Mouse (Mus musculus) embryo, embryonic 9.5 days (tissue): Measurements from ENCODE around the gene Ggt6.
A peak's percentile ranks its signal among the peaks of the same experiment; 100 is the strongest.

Experiments
- DNase-seq: peaks from one replicate; pipeline ENCODE4 v3.0.0-alpha.2; 2017; ENCODE audit errors: extremely low spot score

Gene Ggt6

GRCm38 (mm10) chr11:72434963-72435693 is at the start of gene Ggt6:
Gene Ggt6, plus strand, starts transcription at chr11:72435526.
- DNase-seq = no peak

- DNase-seq = no peak
Observed at GRCm38 (mm10) chr11:72388113-72388529, 47.2 kb upstream of the Ggt6 start.

GRCm38 (mm10) chr11:72389407-72390142 is 45.8 kb upstream of the Ggt6 start:
- no peak for DNase-seq

- no peak for DNase-seq
Observed at GRCm38 (mm10) chr11:72391181-72391580, 44.1 kb upstream of the Ggt6 start.

GRCm38 (mm10) chr11:72393243-72393642 is 42.1 kb upstream of the Ggt6 start:
- DNase-seq = no peak

GRCm38 (mm10) chr11:72393669-72394068 is 41.7 kb upstream of the Ggt6 start:
- DNase-seq = no peak

GRCm38 (mm10) chr11:72394694-72395093 is 40.6 kb upstream of the Ggt6 start:
- DNase-seq = no peak

GRCm38 (mm10) chr11:72395652-72396051 is 39.7 kb upstream of the Ggt6 start:
- DNase-seq = no peak

- DNase-seq = no peak
Observed at GRCm38 (mm10) chr11:72396621-72397020, 38.7 kb upstream of the Ggt6 start.

- no peak for DNase-seq
Observed at GRCm38 (mm10) chr11:72397072-72397471, 38.3 kb upstream of the Ggt6 start.

GRCm38 (mm10) chr11:72397811-72398525 is 37.4 kb upstream of the Ggt6 start:
- DNase-seq = no peak

GRCm38 (mm10) chr11:72401068-72401467 is 34.3 kb upstream of the Ggt6 start:
- no peak for DNase-seq

GRCm38 (mm10) chr11:72402017-72402416 is 33.3 kb upstream of the Ggt6 start:
- DNase-seq = no peak

- DNase-seq = no peak
Observed at GRCm38 (mm10) chr11:72402969-72403368, 32.4 kb upstream of the Ggt6 start.

- no peak for DNase-seq
Observed at GRCm38 (mm10) chr11:72405532-72405931, 29.8 kb upstream of the Ggt6 start.

GRCm38 (mm10) chr11:72406079-72406675 is 29.1 kb upstream of the Ggt6 start:
- no peak for DNase-seq

GRCm38 (mm10) chr11:72407081-72407480 is 28.2 kb upstream of the Ggt6 start:
- peak; percentile 23 for DNase-seq

- peak; percentile 22 for DNase-seq
Observed at GRCm38 (mm10) chr11:72407574-72407973, 27.8 kb upstream of the Ggt6 start.

GRCm38 (mm10) chr11:72408451-72409170 is 26.7 kb upstream of the Ggt6 start:
- no peak for DNase-seq

- DNase-seq = no peak
Observed at GRCm38 (mm10) chr11:72409649-72410385, 25.5 kb upstream of the Ggt6 start.
